In the genomic region with DNA sequence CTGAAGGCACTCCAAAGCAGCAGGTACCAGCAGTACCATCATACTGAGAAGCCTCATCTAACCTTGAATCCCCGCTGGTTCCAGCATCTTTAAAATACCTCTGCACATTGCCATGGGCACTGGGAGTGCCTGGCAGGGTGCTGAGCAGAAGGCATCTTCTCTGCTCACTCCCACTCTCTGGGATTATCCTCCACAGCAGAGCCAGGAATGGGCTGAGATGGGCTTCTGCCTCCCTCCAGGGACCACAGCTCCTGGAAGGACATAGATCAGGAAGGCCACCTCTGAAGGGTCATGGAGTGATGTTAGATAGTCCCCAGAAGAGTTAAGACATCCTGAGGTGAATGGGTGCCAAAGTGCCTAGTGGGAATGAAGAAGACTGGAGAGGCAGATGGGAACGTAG, we compare ENCODE assay signal across 17 mouse cellular contexts. TPM values are rescaled to one million over a fixed set of nuclear protein-coding genes. Genes with fewer than 3 reads are reported as not detected.
"Had no signal": no experiment of that assay in that cellular context is flagged by ENCODE, and none has a peak within 500 bp of the region (broad histone marks: within the 10 kb centered on the region; RNA-seq: fewer than 3 reads in every experiment).

No protein-coding gene starts in this region.

- H3K4me1 ChIP-seq: limb, embryonic 15.5 days; midbrain, embryonic 15.5 days had no signal

- H3K27ac ChIP-seq: hindbrain, postnatal 0 days; kidney, postnatal 0 days; limb, embryonic 15.5 days; midbrain, embryonic 15.5 days; neural tube, embryonic 12.5 days had no signal

- H3K36me3 ChIP-seq: limb, embryonic 15.5 days had no signal

- H3K4me3 ChIP-seq: limb, embryonic 15.5 days; midbrain, embryonic 15.5 days; neural tube, embryonic 12.5 days had no signal

- DNase-seq: kidney, adult 11 months; kidney, adult 9 months; kidney, postnatal 36 days; lung, adult 2 months; lung, postnatal 36 days; retina, postnatal 1 day; spleen, adult 18-20 months; thymus, adult 2 months; thymus, postnatal 25 days had no signal

- H3K9me3 ChIP-seq: limb, embryonic 15.5 days; midbrain, embryonic 15.5 days; neural tube, embryonic 12.5 days had no signal

- H3K27me3 ChIP-seq: limb, embryonic 15.5 days; midbrain, embryonic 15.5 days; neural tube, embryonic 12.5 days had no signal

- ATAC-seq: hindbrain, postnatal 0 days; lung, postnatal 0 days; midbrain, embryonic 15.5 days had no signal

RNA-seq across cellular contexts. Expression of a gene that starts 17.2 kb away (rescaled TPM):
- total RNA-seq: monocyte, adult 5-6 weeks; neutrophil, adult 5-6 weeks had no signal
